Mouse (Mus musculus) midbrain, embryonic 11.5 days (tissue): ENCODE measurements around the gene Eid3. TPM values are rescaled to one million over a fixed set of nuclear protein-coding genes. Genes with fewer than 3 reads are reported as not detected.

Experiments used
- ATAC-seq: fragments of 200-750 bp; cut with Nextera tagmentation; 2 replicates; pipeline ENCODE4 v1.8.0; 2017; ENCODE audit warnings: moderate TSS enrichment, moderate library complexity; ENCODE audit not compliant: low FRiP score
- DNase-seq: peaks from one replicate; pipeline ENCODE4 v3.0.0; 2015; ENCODE audit warnings: low spot score; ENCODE audit errors: missing footprints
- H3K27ac ChIP-seq: fragments of 300-500 bp; sonication (generic); 2 replicates; pipeline ENCODE4 v1.5.1; 2014; ENCODE audit warnings: low read depth, low read length
- H3K27me3 ChIP-seq: fragments of 300-500 bp; sonication (generic); 2 replicates; pipeline ENCODE4 v1.6.1; 2014; ENCODE audit warnings: mild to moderate bottlenecking, low read length, moderate library complexity, mixed read lengths; ENCODE audit not compliant: control insufficient read depth, insufficient read depth
- H3K36me3 ChIP-seq: fragments of 300-500 bp; sonication (generic); 2 replicates; pipeline ENCODE4 v1.6.1; 2014; ENCODE audit warnings: mild to moderate bottlenecking, low read length, moderate library complexity, mixed read lengths; ENCODE audit not compliant: control insufficient read depth, insufficient read depth
- H3K4me1 ChIP-seq: fragments of 300-500 bp; sonication (generic); 2 replicates; pipeline ENCODE4 v1.6.1; 2014; ENCODE audit warnings: low read length; ENCODE audit not compliant: control insufficient read depth, insufficient read depth
- H3K4me2 ChIP-seq: fragments of 300-500 bp; sonication (generic); 2 replicates; pipeline ENCODE4 v1.6.1; 2014; ENCODE audit warnings: mild to moderate bottlenecking, moderate library complexity
- H3K4me3 ChIP-seq: fragments of 300-500 bp; sonication (generic); 2 replicates; pipeline ENCODE4 v1.5.1; 2014; ENCODE audit warnings: low read depth, low read length
- H3K9ac ChIP-seq: fragments of 300-500 bp; sonication (generic); 2 replicates; pipeline ENCODE4 v1.6.1; 2014; ENCODE audit warnings: low read length
- H3K9me3 ChIP-seq: fragments of 300-500 bp; sonication (generic); 2 replicates; pipeline ENCODE4 v1.6.1; 2016; ENCODE audit warnings: low read length; ENCODE audit not compliant: control insufficient read depth
- WGBS: fragments of 180-500 bp; shearing (Covaris S2); extraction: QIAGEN DNeasy Blood & Tissue Kit; methylation state at CpG from one replicate; pipeline ENCODE4 v1.1.7; 2014; 5-methylcytosine and 5-hydroxymethylcytosine counted together
- polyA plus RNA-seq: library from polyadenylated mRNA; unstranded; fragments of >200 nt; fragmentation: Nextera tagmentation; extraction: Ambion mirVana; gene quantifications from 2 replicates; pipeline ENCODE4 v1.2.1, GENCODE M21; 2014

The Eid3 gene
- polyA plus RNA-seq, 1 experiment from 2014 or later, result 0.53 TPM

- no peak overlapping the region for H3K4me2 ChIP-seq
- 88% methylated on average over 6 of the region's 6 CpGs for WGBS
- H3K27me3 ChIP-seq, result no peaks in the 10 kb centered on the region
- H3K4me1 ChIP-seq, result peaks cover 3% of the 10 kb centered on the region; the same call in 1 of the 2 replicates
- no peak for ATAC-seq
- H3K36me3 ChIP-seq, result no peaks in the 10 kb centered on the region; the same call in 1 of the 2 replicates
- no peak overlapping the region for H3K4me3 ChIP-seq
- no peak for DNase-seq
- no peaks in the 10 kb centered on the region for H3K9me3 ChIP-seq
- no peak overlapping the region for H3K9ac ChIP-seq
- no peak overlapping the region for H3K27ac ChIP-seq
Measured at GRCm38 (mm10) chr10:82913772-82914171, 47.3 kb downstream of the Eid3 start.

Other genes starting within 250 kb of the Eid3 start
- gene 1190007I07Rik, start 243.4 kb upstream of the Eid3 start, polyA plus RNA-seq, result 35.9 and 39.7 TPM in 2 replicates
- 340 and 352 TPM in 2 replicates for gene Tdg, start 236.8 kb upstream of the Eid3 start, polyA plus RNA-seq
- 2.4 and 3.3 TPM in 2 replicates for gene Glt8d2, start 176.0 kb upstream of the Eid3 start, polyA plus RNA-seq
- 34.4 and 35.2 TPM in 2 replicates for gene Hcfc2, start 170.5 kb upstream of the Eid3 start, polyA plus RNA-seq
- gene Nfyb, start 102.5 kb upstream of the Eid3 start, polyA plus RNA-seq, result 79.0 and 85.4 TPM in 2 replicates
- 189 and 195 TPM in 2 replicates for gene Txnrd1, start 32.7 kb upstream of the Eid3 start, polyA plus RNA-seq
- gene Chst11, start 118.9 kb downstream of the Eid3 start, polyA plus RNA-seq, result 1.6 and 1.8 TPM in 2 replicates